Mouse (Mus musculus): ENCODE measurements at regions not wholly inside any gene's neighbourhood (a gene's known extent, or its start where the extent isn't known, plus 50 kb on each side); places are given as distances from the start of the nearest gene placed in this dataset.

- DNase-seq, result no peak
Measured at GRCm38 (mm10) chr13:30085446-30085845, 50.8 kb upstream of the Mboat1 start.

GRCm38 (mm10) chr13:30085005-30085404, 51.3 kb upstream of the Mboat1 start:
- DNase-seq, result peak; percentile 89

DNA sequence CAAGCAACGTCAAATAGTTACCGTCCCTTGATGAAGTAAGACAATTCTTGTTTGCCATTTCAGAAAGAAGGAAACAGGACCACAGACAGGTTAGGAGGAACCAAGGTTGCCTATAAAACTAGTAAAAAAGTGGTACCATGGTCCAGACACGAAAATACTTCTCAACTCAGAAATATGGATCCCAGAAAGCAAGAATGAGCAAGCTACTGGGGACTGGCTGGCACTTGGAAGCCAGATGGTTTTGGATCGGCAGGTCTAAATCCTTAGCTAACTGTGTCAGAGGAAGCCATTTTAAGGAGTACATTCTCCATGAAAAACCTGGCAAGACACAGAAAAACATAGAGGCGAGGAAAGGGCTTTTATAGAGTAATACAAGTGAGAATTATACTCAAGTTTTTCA, 51.9 kb upstream of the Mboat1 start:
- no peak for DNase-seq

- DNase-seq, result no peak
Measured at GRCm38 (mm10) chr13:30083949-30084348, 52.3 kb upstream of the Mboat1 start.

DNA sequence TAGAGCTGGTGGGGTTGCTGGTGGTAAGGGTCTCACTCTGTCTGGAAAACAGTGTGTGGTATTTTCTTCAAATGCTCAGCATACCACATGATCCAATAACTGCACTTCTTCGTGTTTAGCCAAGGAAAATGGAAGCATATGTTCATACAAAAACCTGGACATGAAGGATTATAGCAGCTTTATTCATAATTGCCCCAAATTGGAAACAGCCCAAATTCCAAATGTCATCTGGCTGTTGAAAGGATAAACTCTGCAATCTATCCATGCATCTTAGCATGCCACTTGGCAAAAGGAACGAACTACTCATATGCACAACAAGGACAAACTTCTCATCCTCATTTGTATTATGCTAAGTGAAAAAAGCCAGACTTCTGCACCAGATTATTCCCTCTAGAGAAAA, 53.5 kb upstream of the Mboat1 start:
- no peak for DNase-seq

DNA sequence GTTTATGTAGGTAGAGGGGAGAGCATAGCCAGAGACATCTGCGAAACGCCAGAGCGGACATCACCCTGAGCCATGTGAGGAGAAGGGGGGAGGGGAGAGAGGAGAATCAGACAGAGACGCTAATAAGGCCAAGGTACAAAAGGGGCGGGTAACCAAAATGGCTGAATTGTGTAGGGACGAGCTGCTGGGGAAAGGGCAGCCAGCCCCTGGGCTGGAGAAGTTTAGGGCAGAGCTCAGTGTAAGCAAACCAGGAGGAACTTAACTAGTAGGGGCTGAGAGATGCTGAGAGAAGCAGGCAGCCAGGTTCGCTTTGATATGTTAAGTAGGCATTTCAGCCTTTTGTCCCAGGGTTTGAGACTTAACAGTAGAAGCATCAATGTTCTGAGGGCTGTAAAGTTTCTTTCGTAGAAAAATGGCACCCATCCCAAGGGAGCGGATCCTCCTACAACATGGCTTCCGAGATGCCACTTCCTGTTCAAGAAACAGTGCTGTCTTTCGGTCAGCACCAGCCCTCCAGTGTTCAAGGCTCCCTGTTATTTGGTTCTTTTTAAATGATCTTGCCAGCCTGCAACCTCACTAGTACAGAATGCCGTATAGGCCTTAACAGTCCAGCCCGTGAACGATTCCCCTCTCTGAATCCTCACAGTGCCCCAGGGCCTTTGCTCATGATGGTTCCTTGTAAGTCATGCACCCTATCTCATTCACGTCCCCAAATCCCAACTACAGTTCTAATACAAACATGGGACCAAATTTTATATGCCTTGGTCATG, 55.4 kb upstream of the Mboat1 start:
- DNase-seq, result no peak

- no peak for DNase-seq
Measured at GRCm38 (mm10) chr13:30074517-30075064, 61.7 kb upstream of the Mboat1 start.

- DNase-seq, result no peak
Measured at GRCm38 (mm10) chr13:30074069-30074468, 62.2 kb upstream of the Mboat1 start.

DNA sequence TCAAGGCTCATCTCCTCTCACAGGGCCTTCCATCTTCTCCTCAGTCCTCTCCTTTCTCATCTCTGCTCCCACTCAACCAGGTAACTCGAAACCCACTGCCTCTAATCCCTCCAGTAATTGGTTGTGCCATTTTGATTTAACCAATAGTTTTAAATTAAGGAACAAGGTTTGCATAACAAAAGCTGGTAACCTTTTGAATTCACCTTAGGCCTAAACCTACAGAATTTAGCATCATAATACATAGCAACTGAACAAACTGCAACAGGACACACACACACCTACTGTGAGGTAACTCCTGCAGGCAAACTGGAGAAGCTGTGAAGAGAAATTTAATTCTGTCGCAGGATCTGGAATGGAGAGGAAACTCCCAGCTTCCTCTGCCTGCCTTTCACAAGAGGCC, 66.9 kb upstream of the Mboat1 start:
- DNase-seq, result no peak

DNA sequence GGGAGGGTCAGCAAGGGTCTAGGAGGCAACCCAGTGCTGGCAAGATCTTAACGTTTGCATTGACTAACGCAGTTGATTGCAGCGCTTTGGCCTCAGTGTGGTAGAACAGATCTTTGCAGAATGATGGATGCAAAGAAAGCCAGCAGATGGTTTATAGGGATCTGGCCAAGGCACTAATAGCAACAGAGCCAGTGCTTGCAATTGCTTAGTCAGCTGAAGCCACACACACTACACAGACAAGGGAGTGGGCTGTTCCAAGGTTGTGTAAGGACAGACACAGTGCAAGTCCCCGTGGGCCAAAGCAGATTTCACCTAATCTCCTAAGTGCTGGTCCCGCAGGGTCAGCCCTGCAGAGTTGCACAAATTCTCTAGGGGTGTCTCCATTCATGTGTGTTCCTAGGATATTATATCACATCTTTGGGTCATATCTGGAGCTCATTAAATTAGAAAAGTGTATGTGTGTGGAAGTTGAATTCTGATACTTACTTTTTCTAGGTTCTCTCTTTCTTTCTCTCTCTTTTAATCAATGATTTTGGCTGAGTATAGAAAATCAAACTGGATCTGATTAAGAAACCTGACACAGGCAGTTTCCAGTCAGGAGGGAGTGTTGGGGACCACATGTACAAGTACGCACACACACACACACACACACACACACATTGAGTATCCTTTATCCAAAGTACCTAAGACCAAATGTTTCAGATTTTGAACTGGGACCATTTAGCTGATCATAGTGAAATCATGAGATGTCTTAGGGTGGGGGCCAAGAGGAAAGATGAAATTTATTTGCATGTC, 68.5 kb upstream of the Mboat1 start:
- DNase-seq, result no peak

GRCm38 (mm10) chr13:30065520-30065919, 70.8 kb upstream of the Mboat1 start:
- DNase-seq, result no peak

GRCm38 (mm10) chr13:30063741-30064140, 72.5 kb upstream of the Mboat1 start:
- no peak for DNase-seq

DNA sequence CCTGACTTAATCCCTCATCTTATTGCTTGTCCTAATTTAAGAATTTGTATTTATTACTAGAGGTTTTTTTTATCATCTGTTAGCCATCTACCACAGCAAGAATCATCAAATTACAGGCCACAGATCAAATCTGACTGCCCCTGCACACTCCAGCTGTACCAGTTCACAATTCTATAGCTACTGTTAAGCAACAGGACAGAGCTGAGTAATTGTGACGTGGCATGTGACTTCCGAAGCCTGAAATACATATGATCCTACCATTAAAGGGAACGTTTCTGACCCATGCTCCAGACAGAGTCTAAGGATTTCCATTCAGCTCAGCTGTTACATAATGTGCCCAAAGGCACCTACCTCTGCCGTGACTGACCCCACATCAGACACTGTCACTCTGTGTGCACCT, 74.0 kb upstream of the Mboat1 start:
- DNase-seq, result no peak

- DNase-seq, result no peak
Measured at GRCm38 (mm10) chr13:30055141-30055645, 69.3 kb upstream of the E2f3 start.

DNA sequence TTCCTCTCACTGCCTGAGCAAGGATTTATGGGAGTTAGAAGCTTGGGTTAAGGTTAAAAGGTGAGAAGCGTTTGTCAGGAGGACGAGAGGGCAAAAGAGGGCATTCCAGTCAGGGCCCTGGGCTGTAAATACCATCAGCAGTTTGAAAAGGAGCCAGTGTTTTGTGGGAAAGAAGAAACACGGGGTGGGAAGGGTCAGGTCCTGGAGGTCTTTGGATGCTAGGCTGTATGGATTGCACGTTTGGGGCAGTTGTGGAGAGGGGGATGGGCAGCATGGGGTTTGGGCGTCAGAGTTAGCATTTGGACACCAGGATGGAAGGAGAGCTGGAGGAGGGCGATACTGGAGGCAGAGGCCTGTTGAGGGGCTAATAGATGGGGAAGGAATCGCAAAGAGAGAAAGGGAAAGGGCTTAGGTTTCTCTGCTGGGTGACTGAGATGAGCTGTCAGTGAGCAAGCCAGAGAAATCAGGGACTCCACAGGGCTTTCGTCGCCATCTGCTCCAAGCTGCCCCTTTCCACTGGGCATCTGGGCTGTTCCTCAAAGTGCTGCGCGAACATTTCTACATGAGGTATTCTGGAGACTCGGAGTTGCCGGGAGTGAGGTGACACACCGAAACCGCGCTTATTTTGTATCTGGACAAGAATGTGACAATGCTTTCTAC, 66.2 kb upstream of the E2f3 start:
- DNase-seq, result no peak

- DNase-seq, result no peak
Measured at GRCm38 (mm10) chr13:30050745-30051508, 65.1 kb upstream of the E2f3 start.

DNA sequence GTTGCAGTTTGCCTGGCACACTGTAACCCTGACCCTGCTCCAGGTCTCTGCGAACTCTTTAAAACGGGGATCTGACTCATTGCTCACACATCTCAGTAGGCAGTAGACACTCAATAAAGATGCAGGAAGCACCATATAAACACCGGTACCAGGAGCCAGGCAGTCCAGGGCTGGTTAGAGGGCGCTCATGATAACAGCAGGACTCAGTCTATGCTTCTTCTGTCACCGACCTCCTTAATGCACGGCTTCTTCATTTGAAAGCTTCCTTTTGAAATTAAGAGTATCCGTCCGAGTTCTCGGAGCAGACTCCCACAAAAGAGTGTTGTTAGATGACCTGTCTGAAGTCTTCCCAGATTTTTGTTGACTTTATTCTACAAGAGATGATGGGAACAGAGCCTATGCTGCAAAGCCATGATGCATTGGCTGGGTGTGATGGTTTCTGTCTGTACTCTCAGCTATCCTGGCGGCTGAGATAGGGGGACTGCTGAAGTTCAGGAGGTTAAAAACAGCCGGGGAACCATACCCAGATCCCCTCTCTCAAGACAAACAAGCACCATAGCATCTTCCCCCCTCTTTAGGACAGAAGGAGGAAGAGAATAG, 62.5 kb upstream of the E2f3 start:
- no peak for DNase-seq

GRCm38 (mm10) chr13:30046504-30047169, 60.8 kb upstream of the E2f3 start:
- DNase-seq, result no peak

- DNase-seq, result no peak
Measured at GRCm38 (mm10) chr13:30046061-30046460, 60.2 kb upstream of the E2f3 start.

GRCm38 (mm10) chr13:30045225-30045624, 59.4 kb upstream of the E2f3 start:
- peak; percentile 6 for DNase-seq

DNA sequence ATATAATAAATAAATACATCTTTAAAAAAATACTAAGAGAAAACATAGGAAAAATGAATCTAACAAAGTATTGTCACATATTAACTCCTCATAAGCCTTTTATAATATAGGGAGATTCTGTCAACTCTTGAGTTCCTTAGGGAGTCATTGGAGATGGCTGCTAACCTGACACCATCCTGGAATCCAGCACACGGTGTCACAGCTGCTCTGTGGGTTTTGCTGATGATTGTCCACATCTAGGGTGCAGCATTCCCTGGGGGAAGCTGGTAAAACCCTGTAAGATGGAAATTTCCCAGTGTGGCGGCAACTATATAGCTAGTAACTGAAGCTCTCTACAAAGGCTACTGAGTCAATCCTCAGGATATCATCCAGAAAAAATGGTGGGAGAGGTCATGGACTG, 58.9 kb upstream of the E2f3 start:
- DNase-seq, result no peak

Measured in thymus, postnatal 25 days (tissue).